Mouse (Mus musculus) kidney, embryonic 16.5 days (tissue): ENCODE results near the gene Barhl1. TPM values are rescaled to one million over a fixed set of nuclear protein-coding genes. Genes with fewer than 3 reads are reported as not detected.

Experiments used
- ATAC-seq: fragments of 200-750 bp; cut with Nextera tagmentation; 2 replicates; pipeline ENCODE4 v1.8.0; 2017; ENCODE audit warnings: moderate TSS enrichment; ENCODE audit not compliant: low FRiP score, low TSS enrichment
- H3K27ac ChIP-seq: fragments of 300-500 bp; sonication (generic); 2 replicates; pipeline ENCODE4 v1.5.1; 2014; ENCODE audit warnings: low read length
- H3K27me3 ChIP-seq: fragments of 300-500 bp; sonication (generic); 2 replicates; pipeline ENCODE4 v1.6.1; 2014; ENCODE audit warnings: low read length, control low read depth, mixed read lengths; ENCODE audit not compliant: insufficient read depth
- H3K36me3 ChIP-seq: fragments of 300-500 bp; sonication (generic); 2 replicates; pipeline ENCODE4 v1.6.1; 2014; ENCODE audit warnings: low read length, control low read depth, mixed read lengths; ENCODE audit not compliant: insufficient read depth
- H3K4me1 ChIP-seq: fragments of 300-500 bp; sonication (generic); 2 replicates; pipeline ENCODE4 v1.6.1; 2014; ENCODE audit warnings: low read length, control low read depth, mixed read lengths; ENCODE audit not compliant: insufficient read depth
- H3K4me2 ChIP-seq: fragments of 300-500 bp; sonication (generic); replicated peaks from 2 replicates; pipeline ENCODE4 v1.6.1; 2014; ENCODE audit warnings: low read depth, low read length
- H3K4me3 ChIP-seq: fragments of 300-500 bp; sonication (generic); 2 replicates; pipeline ENCODE4 v1.5.1; 2014; ENCODE audit warnings: mild to moderate bottlenecking, low read length
- H3K9ac ChIP-seq: fragments of 300-500 bp; sonication (generic); replicated peaks from 2 replicates; pipeline ENCODE4 v1.6.1; 2014; ENCODE audit warnings: low read length
- H3K9me3 ChIP-seq: fragments of 300-500 bp; sonication (generic); 2 replicates; pipeline ENCODE4 v1.6.1; 2016; ENCODE audit warnings: low read length, control low read depth
- WGBS: fragments of 180-500 bp; shearing (Covaris S2); extraction: QIAGEN DNeasy Blood & Tissue Kit; methylation state at CpG from one replicate; pipeline ENCODE4 v1.1.7; 2014; 5-methylcytosine and 5-hydroxymethylcytosine counted together
- polyA plus RNA-seq: library from polyadenylated mRNA; unstranded; fragments of >200 nt; fragmentation: Nextera tagmentation; extraction: Ambion mirVana; gene quantifications from 2 replicates; pipeline ENCODE4 v1.2.1, GENCODE M21; 2015

The Barhl1 gene
- polyA plus RNA-seq, 1 experiment from 2014 or later, result not detected

- peaks cover 100% of the 10 kb centered on the region for H3K27me3 ChIP-seq
- H3K36me3 ChIP-seq, result no peaks in the 10 kb centered on the region
- no peak for ATAC-seq
- no peak overlapping the region for H3K9ac ChIP-seq
- WGBS, result 3% methylated on average over 4 of the region's 4 CpGs
- no peak overlapping the region for H3K27ac ChIP-seq
- no peak overlapping the region for H3K4me3 ChIP-seq
- H3K4me2 ChIP-seq, result no peak overlapping the region
- no peaks in the 10 kb centered on the region for H3K9me3 ChIP-seq
- peaks cover 16% of the 10 kb centered on the region for H3K4me1 ChIP-seq
Measured at GRCm38 (mm10) chr2:28912961-28913360, 3.5 kb downstream of the Barhl1 start.

GRCm38 (mm10) chr2:28912039-28912700, 4.3 kb downstream of the Barhl1 start:
- Histone ChIP-seq H3K27me3 (peaks cover 100% of the 10 kb centered on the region), H3K4me2 (no peak overlapping the region), H3K9ac (no peak overlapping the region), H3K27ac (no peak overlapping the region), H3K4me3 (no peak overlapping the region), H3K4me1 (peaks cover 19% of the 10 kb centered on the region), H3K36me3 (no peaks in the 10 kb centered on the region), H3K9me3 (no peaks in the 10 kb centered on the region)
- WGBS, result 2% methylated on average over 33 of the region's 33 CpGs
- ATAC-seq, result no peak

- Histone ChIP-seq H3K9me3 (no peaks in the 10 kb centered on the region), H3K36me3 (no peaks in the 10 kb centered on the region), H3K27ac (no peak overlapping the region), H3K4me1 (peaks cover 19% of the 10 kb centered on the region), H3K27me3 (peaks cover 100% of the 10 kb centered on the region), H3K4me3 (no peak overlapping the region), H3K9ac (no peak overlapping the region), H3K4me2 (no peak overlapping the region)
- under 1% methylated on average over 44 of the region's 44 CpGs for WGBS
- ATAC-seq, result no peak
Measured at GRCm38 (mm10) chr2:28911331-28912038, 5.0 kb downstream of the Barhl1 start.

- H3K4me1 ChIP-seq, result peaks cover 19% of the 10 kb centered on the region
- no peaks in the 10 kb centered on the region for H3K9me3 ChIP-seq
- H3K36me3 ChIP-seq, result no peaks in the 10 kb centered on the region
- H3K27ac ChIP-seq, result no peak overlapping the region
- H3K4me3 ChIP-seq, result no peak overlapping the region
- H3K27me3 ChIP-seq, result peaks cover 97% of the 10 kb centered on the region
- no peak overlapping the region for H3K4me2 ChIP-seq
- ATAC-seq, result no peak
- H3K9ac ChIP-seq, result no peak overlapping the region
- 4% methylated on average over 3 of the region's 3 CpGs for WGBS
Measured at GRCm38 (mm10) chr2:28910877-28911276, 5.6 kb downstream of the Barhl1 start.

- WGBS, result 3% methylated on average over 25 of the region's 25 CpGs
- ATAC-seq, result no peak
Measured at GRCm38 (mm10) chr2:28909818-28910710, 6.4 kb downstream of the Barhl1 start.

GRCm38 (mm10) chr2:28909186-28909817, 7.2 kb downstream of the Barhl1 start:
- ATAC-seq, result peak; percentile 22; the same call in 1 of the 2 replicates
- Histone ChIP-seq H3K27ac (no peak overlapping the region), H3K9me3 (no peaks in the 10 kb centered on the region), H3K4me2 (peak overlapping the region; percentile 50), H3K4me3 (peak overlapping the region; percentile 32; the same call in 1 of the 2 replicates), H3K36me3 (peaks cover 6% of the 10 kb centered on the region; the same call in 1 of the 2 replicates), H3K27me3 (peaks cover 82% of the 10 kb centered on the region), H3K4me1 (peaks cover 19% of the 10 kb centered on the region), H3K9ac (no peak overlapping the region)
- WGBS, result under 1% methylated on average over 41 of the region's 41 CpGs

More at GRCm38 (mm10) chr2:28909818-28910710, 6.4 kb downstream of the Barhl1 start:
- Histone ChIP-seq H3K9me3 (no peaks in the 10 kb centered on the region), H3K4me2 (no peak overlapping the region), H3K4me1 (peaks cover 19% of the 10 kb centered on the region), H3K27ac (no peak overlapping the region), H3K9ac (no peak overlapping the region), H3K27me3 (peaks cover 89% of the 10 kb centered on the region), H3K4me3 (no peak overlapping the region), H3K36me3 (peaks cover 1% of the 10 kb centered on the region; the same call in 1 of the 2 replicates)

- Histone ChIP-seq H3K27ac (no peak overlapping the region), H3K27me3 (peaks cover 74% of the 10 kb centered on the region), H3K9me3 (no peaks in the 10 kb centered on the region), H3K4me1 (peaks cover 19% of the 10 kb centered on the region), H3K9ac (no peak overlapping the region), H3K36me3 (peaks cover 6% of the 10 kb centered on the region; the same call in 1 of the 2 replicates), H3K4me2 (peak overlapping the region; percentile 50), H3K4me3 (peak overlapping the region; percentile 32)
- ATAC-seq, result 0 out of 2 replicates have a peak, but pooled peaks have one; percentile 39
- WGBS, result under 1% methylated on average over 39 of the region's 39 CpGs
Measured at GRCm38 (mm10) chr2:28908389-28909153, 7.9 kb downstream of the Barhl1 start.

GRCm38 (mm10) chr2:28907691-28908388, 8.6 kb downstream of the Barhl1 start:
- peak overlapping the region; percentile 50 for H3K4me2 ChIP-seq
- peak overlapping the region; percentile 32 for H3K4me3 ChIP-seq
- WGBS, result 6% methylated on average over 10 of the region's 10 CpGs
- H3K4me1 ChIP-seq, result peaks cover 19% of the 10 kb centered on the region
- peaks cover 7% of the 10 kb centered on the region; the same call in 1 of the 2 replicates for H3K36me3 ChIP-seq
- ATAC-seq, result no peak
- H3K9ac ChIP-seq, result no peak overlapping the region
- no peak overlapping the region for H3K27ac ChIP-seq
- H3K9me3 ChIP-seq, result no peaks in the 10 kb centered on the region
- H3K27me3 ChIP-seq, result peaks cover 67% of the 10 kb centered on the region
